Mouse (Mus musculus) hindbrain, embryonic 15.5 days (tissue): ENCODE results near the gene Arfgap2. TPM values are rescaled to one million over a fixed set of nuclear protein-coding genes. Genes with fewer than 3 reads are reported as not detected.

Experiments used
- ATAC-seq: fragments of 200-750 bp; cut with Nextera tagmentation; 2 replicates; pipeline ENCODE4 v1.8.0; 2017; ENCODE audit warnings: low read depth, moderate number of reproducible peaks, moderate TSS enrichment; ENCODE audit not compliant: low FRiP score
- H3K27ac ChIP-seq: fragments of 300-500 bp; sonication (generic); replicated peaks from 2 replicates; pipeline ENCODE4 v1.5.1; 2015; ENCODE audit warnings: mild to moderate bottlenecking, inconsistent platforms
- H3K27me3 ChIP-seq: fragments of 300-500 bp; sonication (generic); 2 replicates; pipeline ENCODE4 v1.6.1; 2015; ENCODE audit warnings: control low read depth, inconsistent platforms
- H3K36me3 ChIP-seq: fragments of 300-500 bp; sonication (generic); 2 replicates; pipeline ENCODE4 v1.6.1; 2015; ENCODE audit warnings: control low read depth, inconsistent platforms
- H3K4me1 ChIP-seq: fragments of 300-500 bp; sonication (generic); replicated peaks from 2 replicates; pipeline ENCODE4 v1.6.1; 2015; ENCODE audit warnings: control low read depth, inconsistent platforms
- H3K4me2 ChIP-seq: fragments of 300-500 bp; sonication (generic); 2 replicates; pipeline ENCODE4 v1.6.1; 2015; ENCODE audit warnings: moderate library complexity, mild to moderate bottlenecking, inconsistent platforms
- H3K4me3 ChIP-seq: fragments of 300-500 bp; sonication (generic); 2 replicates; pipeline ENCODE4 v1.5.1; 2015; ENCODE audit warnings: mild to moderate bottlenecking, inconsistent platforms
- H3K9ac ChIP-seq: fragments of 300-500 bp; sonication (generic); 2 replicates; pipeline ENCODE4 v1.6.1; 2015; ENCODE audit warnings: inconsistent platforms
- H3K9me3 ChIP-seq: fragments of 300-500 bp; sonication (generic); 2 replicates; pipeline ENCODE4 v1.6.1; 2016; ENCODE audit warnings: control low read depth, inconsistent platforms
- WGBS: fragments of 180-500 bp; shearing (Covaris S2); methylation state at CpG from one replicate; pipeline ENCODE4 v1.1.7; 2015; 5-methylcytosine and 5-hydroxymethylcytosine counted together
- polyA plus RNA-seq: library from polyadenylated mRNA; unstranded; fragments of >200 nt; fragmentation: Nextera tagmentation; extraction: Ambion mirVana; gene quantifications from 2 replicates; pipeline ENCODE4 v1.2.1, GENCODE M21; 2015

The Arfgap2 gene
- polyA plus RNA-seq, 1 experiment from 2014 or later = 65.3 TPM

- H3K4me3 ChIP-seq = no peak overlapping the region
- no peak for ATAC-seq
- no peak overlapping the region for H3K9ac ChIP-seq
- 89% methylated on average over 10 of the region's 10 CpGs for WGBS
- H3K9me3 ChIP-seq = no peaks in the 10 kb centered on the region
- H3K27me3 ChIP-seq = no peaks in the 10 kb centered on the region
- no peaks in the 10 kb centered on the region for H3K36me3 ChIP-seq
- H3K4me1 ChIP-seq = peaks cover 12% of the 10 kb centered on the region; the same call in 1 of the 2 replicates
- no peak overlapping the region for H3K4me2 ChIP-seq
- no peak overlapping the region for H3K27ac ChIP-seq
Observed at GRCm38 (mm10) chr2:91320559-91321529, 56.1 kb downstream of the Arfgap2 start.

GRCm38 (mm10) chr2:91321923-91322322, 57.1 kb downstream of the Arfgap2 start:
- no peak for ATAC-seq
- WGBS = 89% methylated on average over 2 of the region's 2 CpGs
- no peaks in the 10 kb centered on the region for H3K27me3 ChIP-seq
- no peak overlapping the region for H3K4me2 ChIP-seq
- no peak overlapping the region for H3K27ac ChIP-seq
- H3K9ac ChIP-seq = no peak overlapping the region
- no peaks in the 10 kb centered on the region for H3K36me3 ChIP-seq
- H3K9me3 ChIP-seq = no peaks in the 10 kb centered on the region
- H3K4me1 ChIP-seq = peaks cover 15% of the 10 kb centered on the region
- H3K4me3 ChIP-seq = no peak overlapping the region

GRCm38 (mm10) chr2:91322490-91322889, 57.7 kb downstream of the Arfgap2 start:
- Histone ChIP-seq H3K4me1 (peaks cover 20% of the 10 kb centered on the region), H3K4me2 (no peak overlapping the region), H3K4me3 (no peak overlapping the region), H3K36me3 (no peaks in the 10 kb centered on the region), H3K27me3 (no peaks in the 10 kb centered on the region), H3K27ac (no peak overlapping the region), H3K9ac (no peak overlapping the region), H3K9me3 (no peaks in the 10 kb centered on the region)
- WGBS = 85% methylated on average over 4 of the region's 4 CpGs
- ATAC-seq = no peak

GRCm38 (mm10) chr2:91324346-91324745, 59.6 kb downstream of the Arfgap2 start:
- ATAC-seq = no peak
- no peak overlapping the region for H3K9ac ChIP-seq
- no peak overlapping the region for H3K4me3 ChIP-seq
- no peaks in the 10 kb centered on the region for H3K9me3 ChIP-seq
- H3K36me3 ChIP-seq = no peaks in the 10 kb centered on the region
- peak overlapping the region; percentile 70 for H3K27ac ChIP-seq
- peak overlapping the region; percentile 5; the same call in 1 of the 2 replicates for H3K4me2 ChIP-seq
- peaks cover 35% of the 10 kb centered on the region for H3K4me1 ChIP-seq
- 25% methylated on average over 1 of the region's 1 CpGs for WGBS
- no peaks in the 10 kb centered on the region for H3K27me3 ChIP-seq

- 35% methylated on average over 15 of the region's 15 CpGs for WGBS
- ATAC-seq = no peak
- Histone ChIP-seq H3K9ac (no peak overlapping the region), H3K27ac (peak overlapping the region; percentile 70), H3K4me2 (peak overlapping the region; percentile 5; the same call in 1 of the 2 replicates), H3K4me3 (no peak overlapping the region), H3K9me3 (no peaks in the 10 kb centered on the region), H3K36me3 (no peaks in the 10 kb centered on the region), H3K4me1 (peaks cover 40% of the 10 kb centered on the region), H3K27me3 (no peaks in the 10 kb centered on the region)
Observed at GRCm38 (mm10) chr2:91324761-91325421, 60.1 kb downstream of the Arfgap2 start.

Other genes with a start within 250 kb of the Arfgap2 start
- 0.83 and 0.89 TPM in 2 replicates for gene Rapsn, start 229.4 kb upstream of the Arfgap2 start, polyA plus RNA-seq
- gene Psmc3, start 211.0 kb upstream of the Arfgap2 start, polyA plus RNA-seq = 231 and 239 TPM in 2 replicates
- 34.5 and 34.8 TPM in 2 replicates for gene Slc39a13, start 194.6 kb upstream of the Arfgap2 start, polyA plus RNA-seq
- 3.8 and 5.6 TPM in 2 replicates for gene Spi1, start 182.6 kb upstream of the Arfgap2 start, polyA plus RNA-seq
- 0.05 TPM in 1 of 2 replicates, not detected in the other for gene Mybpc3, start 146.8 kb upstream of the Arfgap2 start, polyA plus RNA-seq
- 57.6 and 62.3 TPM in 2 replicates for gene Madd, start 81.1 kb upstream of the Arfgap2 start, polyA plus RNA-seq
- 2.5 and 2.6 TPM in 2 replicates for gene Nr1h3, start 62.1 kb upstream of the Arfgap2 start, polyA plus RNA-seq
- 36.2 and 37.2 TPM in 2 replicates for gene Acp2, start 62.1 kb upstream of the Arfgap2 start, polyA plus RNA-seq
- gene Ddb2, start 28.0 kb upstream of the Arfgap2 start, polyA plus RNA-seq = 16.3 and 16.6 TPM in 2 replicates
- 17.0 and 17.7 TPM in 2 replicates for gene Pacsin3, start 9.0 kb upstream of the Arfgap2 start, polyA plus RNA-seq
- gene 1110051M20Rik, start 179.7 kb downstream of the Arfgap2 start, polyA plus RNA-seq = 157 and 161 TPM in 2 replicates
- gene Lrp4, start 192.5 kb downstream of the Arfgap2 start, polyA plus RNA-seq = 5.2 and 5.4 TPM in 2 replicates